Comparison of ENCODE assay signal across 8 mouse cellular contexts in genomic region chr2:150451180-150451919, GRCm38 (mm10). TPM values are rescaled to one million over a fixed set of nuclear protein-coding genes. Genes with fewer than 3 reads are reported as not detected.
DNase-seq lines count a peak whose midpoint lies in the region; ATAC-seq lines count a peak whose summit lies in the region.
"Not testable (repeated sequence)": the region's sequence is repeated elsewhere in the genome, so short reads cannot be mapped to it uniquely, and the experiment has no call there.

Gene Zfp442, minus strand, starts transcription at chr2:150451486.

- not testable (repeated sequence) for H3K79me2 ChIP-seq in macrophage (ENCODE audit: inconsistent target)

- not testable (repeated sequence) for H3K27ac ChIP-seq in macrophage

- peak; percentile 93 for ATAC-seq in inflammation-experienced regulatory T-cells, adult 6 months

- H3K36me3 ChIP-seq in macrophage (ENCODE audit: inconsistent target) = not testable (repeated sequence)

- peak within 1 kb of the TSS; percentile 59 for H3K4me3 ChIP-seq in macrophage (ENCODE audit: inconsistent target)

- WGBS in macrophage (ENCODE audit: missing documents) = 6% methylated on average over 17 of the region's 18 CpGs

- DNase-seq in adrenal gland, adult (ENCODE audit: inconsistent age in 2 of 2, low spot score in 1 of 2) = peak; percentile 82 to 93
- DNase-seq in embryo, embryonic 10.5 days (ENCODE audit: low spot score) = peak; percentile 74
- peak; percentile 65 for DNase-seq in gastrocnemius, postnatal 25 days
- DNase-seq in left cerebral cortex, adult 8-10 months (ENCODE audit: low spot score in 2 of 2) = peak; percentile 55 to 56
- peak; percentile 21 for DNase-seq in retina, postnatal 7 days (ENCODE audit: low read depth, low spot score)
- peak; percentile 53 for DNase-seq in urinary bladder, adult 2 months (ENCODE audit: low spot score)

RNA-seq across cellular contexts. Expression of gene Zfp442, which starts in this region (rescaled TPM):
- total RNA-seq in gastrocnemius, postnatal 25 days (2021) = 1 to 10 TPM; 1.5 to 2.6 TPM
- polyA plus RNA-seq in inflammation-experienced regulatory T-cells, adult 6 months (2017; shearing (Covaris generic)) = 10 to 100 TPM in 1 of 3 experiments, 1 to 10 TPM in 2; 8.1 to 16.4 (median 9.3) TPM
- total RNA-seq in left cerebral cortex, adult 8-10 months (2022) = 10 to 100 TPM in 1 of 4 experiments, 1 to 10 TPM in 3; 7.6 to 10.3 (median 8.5) TPM
- total RNA-seq in macrophage (2018; cell fraction: chromatin; rRNA removed) = 10 to 100 TPM in 6 of 26 experiments, 1 to 10 TPM in 16, under 1 TPM in 4; 0.27 to 12.8 (median 6.4) TPM
- 1 to 10 TPM in 19 of 26 experiments, under 1 TPM in 7; 0.24 to 3.1 (median 2.2) TPM for total RNA-seq in macrophage (2018; cell fraction: cytosol; rRNA removed)
- total RNA-seq in macrophage (2018; cell fraction: nucleus; rRNA removed) = 10 to 100 TPM in 2 of 26 experiments, 1 to 10 TPM in 18, under 1 TPM in 6; 0.32 to 10.7 (median 3.6) TPM
- polyA plus RNA-seq in macrophage (2018) = 1.2 to 1.8 TPM (median 1.6 TPM) in 3 replicates
- polyA plus RNA-seq in urinary bladder, adult 2 months (2012; rRNA removed) = 1.5 and 1.7 TPM in 2 replicates

Comparison
In these comparisons a context has a peak if more than half of its experiments do, and no peak if none do; other contexts are left out.
1. DNase-seq: peak in every context shown above with its lines; median percentile 88 in adrenal gland, adult; 74 in embryo, embryonic 10.5 days; 65 in gastrocnemius, postnatal 25 days; 56 in left cerebral cortex, adult 8-10 months; 53 in urinary bladder, adult 2 months; 21 in retina, postnatal 7 days.